ENCODE assay signal across 8 mouse cellular contexts in genomic region chr10:13499331-13499730, GRCm38 (mm10). TPM values are rescaled to one million over a fixed set of nuclear protein-coding genes. Genes with fewer than 3 reads are reported as not detected.
DNase-seq lines count a peak whose midpoint lies in the region; ATAC-seq and TF ChIP-seq lines count a peak whose summit lies in the region.

Gene Fuca2 (plus strand): TSS chr10:13499540.

- TF ChIP-seq POLR2A in kidney, adult 2 months (IDR thresholded peaks at IDR 0.05; ENCODE audit: low read depth, low read length) = no peak

- no peak within 1 kb of the TSS for H3K4me3 ChIP-seq in kidney, adult 2 months (ENCODE audit: insufficient read depth, low read depth, low read length)
- peak within 1 kb of the TSS; percentile 45; the same call in 1 of the 2 replicates for H3K4me3 ChIP-seq in macrophage (ENCODE audit: inconsistent target)

- H3K4me1 ChIP-seq in kidney, adult 2 months (ENCODE audit: control insufficient read depth, insufficient read depth, low read length) = peaks cover 12% of the 10 kb centered on the region; the same call in 1 of the 2 replicates

- ATAC-seq in inflammation-experienced regulatory T-cells, adult 6 months = no peak

- H3K27me3 ChIP-seq in kidney, adult 2 months (replicated peaks; ENCODE audit: control insufficient read depth, insufficient read depth, low read length) = no peaks in the 10 kb centered on the region

- DNase-seq in kidney, adult 2 months = peak; percentile 6
- DNase-seq in kidney, adult 11 months = no peak
- no peak for DNase-seq in adrenal gland, postnatal 36 days
- DNase-seq in gastrocnemius, postnatal 25 days = no peak
- DNase-seq in thymus, postnatal 10 days (ENCODE audit: low spot score in 2 of 2) = peak; percentile 15 to 31
- no peak for DNase-seq in cerebellum, postnatal 14 days

- peaks cover 30% of the 10 kb centered on the region for H3K79me2 ChIP-seq in macrophage (ENCODE audit: inconsistent target)

- WGBS in kidney, adult 2 months = 93% methylated on average over 2 of the region's 2 CpGs
- 6% methylated on average over 2 of the region's 2 CpGs for WGBS in macrophage (ENCODE audit: missing documents)

- peak within 1 kb of the TSS; percentile 58; the same call in 1 of the 2 replicates for H3K27ac ChIP-seq in kidney, adult 2 months (ENCODE audit: insufficient read depth, low read depth, low read length)
- peak within 1 kb of the TSS; percentile 95 for H3K27ac ChIP-seq in macrophage

- no peak for TF ChIP-seq CTCF in kidney, adult 2 months (conservative IDR thresholded peaks at IDR 0.05; ENCODE audit: insufficient read depth, insufficient read length, low read depth, low read length)

- no peaks in the 10 kb centered on the region; the same call in 1 of the 2 replicates for H3K36me3 ChIP-seq in kidney, adult 2 months (ENCODE audit: control insufficient read depth, insufficient read depth, low read length)
- 0 out of 2 replicates have a peak, but pooled peaks cover 11% of the 10 kb centered on the region for H3K36me3 ChIP-seq in macrophage (ENCODE audit: inconsistent target)

RNA-seq across cellular contexts. Expression of gene Fuca2, which starts in this region (rescaled TPM):
- 120 TPM in 2 replicates for polyA plus RNA-seq in kidney, adult 2 months (2012; rRNA removed)
- total RNA-seq in adrenal gland, postnatal 36 days (2021) = 10 to 100 TPM; 17.9 to 19.3 TPM
- total RNA-seq in gastrocnemius, postnatal 25 days (2021) = 10 to 100 TPM; 11.9 to 12.1 TPM
- polyA plus RNA-seq in inflammation-experienced regulatory T-cells, adult 6 months (2017; shearing (Covaris generic)) = 10 to 100 TPM; 42.3 to 70.1 (median 59.4) TPM
- total RNA-seq in macrophage (2018; cell fraction: chromatin; rRNA removed) = 10 to 100 TPM; 20.0 to 86.6 (median 57.7) TPM
- total RNA-seq in macrophage (2018; cell fraction: cytosol; rRNA removed) = 100 to 1,000 TPM; 134 to 202 (median 167) TPM
- 100 to 1,000 TPM in 25 of 26 experiments, 10 to 100 TPM in 1; 52.0 to 319 (median 185) TPM for total RNA-seq in macrophage (2018; cell fraction: nucleus; rRNA removed)
- 173 to 238 TPM (median 217 TPM) in 3 replicates for polyA plus RNA-seq in macrophage (2018)

Comparison
In these comparisons a context has a peak if more than half of its experiments do, and no peak if none do; other contexts are left out.
1. DNase-seq: peak in kidney, adult 2 months (single experiment) and thymus, postnatal 10 days (2 of 2); none in kidney, adult 11 months (single experiment), adrenal gland, postnatal 36 days (0 of 2), gastrocnemius, postnatal 25 days (single experiment) and cerebellum, postnatal 14 days (0 of 2).